Mouse (Mus musculus) heart, postnatal 0 days (tissue): ENCODE data around the gene Sult1a1. TPM values are rescaled to one million over a fixed set of nuclear protein-coding genes. Genes with fewer than 3 reads are reported as not detected.

Experiments used
- ATAC-seq: fragments of 200-750 bp; cut with Nextera tagmentation; 2 replicates; pipeline ENCODE4 v1.8.0; 2017; ENCODE audit warnings: low read depth, moderate number of reproducible peaks, moderate library complexity; ENCODE audit not compliant: insufficient read depth
- DNase-seq: peaks from one replicate; pipeline ENCODE4 v3.0.0-alpha.2; 2016; ENCODE audit warnings: low spot score
- H3K27ac ChIP-seq: fragments of 300-500 bp; sonication (generic); 2 replicates; pipeline ENCODE4 v1.5.1; 2014; ENCODE audit warnings: low read depth, mild to moderate bottlenecking
- H3K27me3 ChIP-seq: fragments of 300-500 bp; sonication (generic); 2 replicates; pipeline ENCODE4 v1.6.1; 2014; ENCODE audit warnings: low read length, mixed read lengths; ENCODE audit not compliant: control insufficient read depth, insufficient read depth
- H3K36me3 ChIP-seq: fragments of 300-500 bp; sonication (generic); replicated peaks from 2 replicates; pipeline ENCODE4 v1.6.1; 2014; ENCODE audit warnings: low read length, mixed read lengths; ENCODE audit not compliant: control insufficient read depth, insufficient read depth
- H3K4me1 ChIP-seq: fragments of 300-500 bp; sonication (generic); 2 replicates; pipeline ENCODE4 v1.6.1; 2014; ENCODE audit warnings: antibody characterized with exemption; ENCODE audit not compliant: control insufficient read depth, insufficient read depth
- H3K4me2 ChIP-seq: fragments of 300-500 bp; sonication (generic); 2 replicates; pipeline ENCODE4 v1.6.1; 2014; ENCODE audit warnings: low read depth, mild to moderate bottlenecking, low read length, moderate library complexity
- H3K4me3 ChIP-seq: fragments of 300-500 bp; sonication (generic); 2 replicates; pipeline ENCODE4 v1.5.1; 2014; ENCODE audit warnings: low read depth, low read length
- H3K9ac ChIP-seq: fragments of 300-500 bp; sonication (generic); replicated peaks from 2 replicates; pipeline ENCODE4 v1.6.1; 2014; ENCODE audit warnings: low read depth, low read length, mixed read lengths
- H3K9me3 ChIP-seq: fragments of 300-500 bp; sonication (generic); replicated peaks from 2 replicates; pipeline ENCODE4 v1.6.1; 2016; ENCODE audit warnings: low read length; ENCODE audit not compliant: control insufficient read depth
- CTCF ChIP-seq: IDR thresholded peaks from 2 replicates; pipeline ENCODE4 v1.5.1; 2016; ENCODE audit warnings: antibody characterized with exemption, control low read depth, low read depth
- EP300 ChIP-seq: IDR thresholded peaks from 2 replicates; pipeline ENCODE4 v1.6.1; 2016; ENCODE audit warnings: antibody characterized with exemption, low read depth
- WGBS: fragments of 180-500 bp; shearing (Covaris S2); extraction: QIAGEN DNeasy Blood & Tissue Kit; methylation state at CpG from one replicate; pipeline ENCODE4 v1.1.7; 2014; 5-methylcytosine and 5-hydroxymethylcytosine counted together
- polyA plus RNA-seq: library from polyadenylated mRNA; unstranded; fragments of >200 nt; fragmentation: Nextera tagmentation; extraction: Ambion mirVana; gene quantifications from 2 replicates; pipeline ENCODE4 v1.2.1, GENCODE M21; 2015
- total RNA-seq: library from RNA; depleted of rRNA; stranded (reverse); fragments of >200 nt; gene quantifications from 2 replicates; pipeline ENCODE4 v1.2.3, GENCODE M21; 2014; ENCODE audit warnings: low replicate concordance

Gene Sult1a1
- total and polyA plus RNA-seq, 2 experiments from 2014 or later, result 24.8 to 64.2 TPM

GRCm38 (mm10) chr7:126629915-126630314 lies 46.3 kb downstream of the Sult1a1 start:
- Histone ChIP-seq H3K27ac (no peak overlapping the region), H3K36me3 (no peaks in the 10 kb centered on the region), H3K9me3 (no peaks in the 10 kb centered on the region), H3K4me2 (no peak overlapping the region), H3K4me3 (no peak overlapping the region), H3K4me1 (no peaks in the 10 kb centered on the region), H3K27me3 (0 out of 2 replicates have a peak, but pooled peaks cover 4% of the 10 kb centered on the region), H3K9ac (no peak overlapping the region)
- ATAC-seq (no peak), DNase-seq (no peak)
- 60% methylated on average over 3 of the region's 3 CpGs for WGBS
- TF ChIP-seq EP300 (no peak), CTCF (no peak)

DNA sequence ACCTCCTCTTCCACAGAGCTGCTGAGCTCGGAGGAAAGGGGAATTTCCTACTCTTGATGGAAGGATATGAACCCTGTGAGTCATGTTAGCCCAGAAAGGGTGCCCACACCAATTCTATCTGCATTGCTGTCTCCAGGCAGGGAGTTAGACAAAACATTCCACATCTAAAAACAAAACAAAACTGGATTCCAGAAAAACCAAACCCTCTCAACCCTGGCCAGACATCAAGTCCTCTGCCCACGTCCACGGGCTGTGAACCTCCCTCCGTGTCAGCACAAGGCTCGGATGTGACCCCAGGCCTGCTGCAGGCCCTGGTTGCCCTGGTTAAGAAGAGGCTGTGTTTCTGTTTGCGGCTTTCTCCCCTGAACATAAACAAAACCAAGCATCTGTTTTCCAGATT lies 48.1 kb downstream of the Sult1a1 start:
- H3K27ac ChIP-seq, result peak overlapping the region; percentile 38; the same call in 1 of the 2 replicates
- no peak overlapping the region for H3K9ac ChIP-seq
- no peak overlapping the region for H3K4me2 ChIP-seq
- no peak overlapping the region for H3K4me3 ChIP-seq
- no peaks in the 10 kb centered on the region for H3K36me3 ChIP-seq
- no peaks in the 10 kb centered on the region for H3K9me3 ChIP-seq
- TF ChIP-seq CTCF, result no peak
- TF ChIP-seq EP300, result no peak
- 55% methylated on average over 6 of the region's 6 CpGs for WGBS
- DNase-seq (no peak), ATAC-seq (no peak)
- H3K27me3 ChIP-seq, result no peaks in the 10 kb centered on the region
- H3K4me1 ChIP-seq, result no peaks in the 10 kb centered on the region

GRCm38 (mm10) chr7:126625807-126626600 lies 50.2 kb downstream of the Sult1a1 start:
- H3K4me2 ChIP-seq, result no peak overlapping the region
- no peaks in the 10 kb centered on the region for H3K4me1 ChIP-seq
- H3K4me3 ChIP-seq, result no peak overlapping the region
- ATAC-seq (no peak), DNase-seq (no peak)
- H3K27ac ChIP-seq, result no peak overlapping the region
- WGBS, result 75% methylated on average over 3 of the region's 3 CpGs
- TF ChIP-seq CTCF (no peak), EP300 (no peak)
- H3K36me3 ChIP-seq, result no peaks in the 10 kb centered on the region
- no peaks in the 10 kb centered on the region for H3K27me3 ChIP-seq
- no peak overlapping the region for H3K9ac ChIP-seq
- H3K9me3 ChIP-seq, result no peaks in the 10 kb centered on the region

- Histone ChIP-seq H3K4me1 (no peaks in the 10 kb centered on the region), H3K36me3 (no peaks in the 10 kb centered on the region), H3K9me3 (no peaks in the 10 kb centered on the region), H3K4me2 (0 out of 2 replicates have a peak overlapping the region, but pooled peaks have one; percentile 3), H3K27me3 (no peaks in the 10 kb centered on the region), H3K9ac (no peak overlapping the region), H3K4me3 (0 out of 2 replicates have a peak overlapping the region, but pooled peaks have one; percentile 3), H3K27ac (no peak overlapping the region)
- peak; percentile 49 for DNase-seq
- WGBS, result 28% methylated on average over 6 of the region's 6 CpGs
- no peak for TF ChIP-seq EP300
- no peak for TF ChIP-seq CTCF
- ATAC-seq, result peak; percentile 77
Observed at GRCm38 (mm10) chr7:126625369-126625768, 50.9 kb downstream of the Sult1a1 start.

GRCm38 (mm10) chr7:126624774-126625173 lies 51.5 kb downstream of the Sult1a1 start:
- DNase-seq (no peak), ATAC-seq (no peak)
- no peaks in the 10 kb centered on the region for H3K27me3 ChIP-seq
- H3K4me2 ChIP-seq, result 0 out of 2 replicates have a peak overlapping the region, but pooled peaks have one; percentile 3
- no peaks in the 10 kb centered on the region for H3K36me3 ChIP-seq
- 0 out of 2 replicates have a peak overlapping the region, but pooled peaks have one; percentile 3 for H3K4me3 ChIP-seq
- H3K9ac ChIP-seq, result no peak overlapping the region
- no peak overlapping the region for H3K27ac ChIP-seq
- TF ChIP-seq EP300 (no peak), CTCF (no peak)
- H3K9me3 ChIP-seq, result no peaks in the 10 kb centered on the region
- no peaks in the 10 kb centered on the region for H3K4me1 ChIP-seq
- 55% methylated on average over 16 of the region's 16 CpGs for WGBS
